Mouse (Mus musculus): ENCODE measurements at regions not wholly inside any gene's neighbourhood (a gene's known extent, or its start where the extent isn't known, plus 50 kb on each side); places are given as distances from the start of the nearest gene placed in this dataset.

DNA sequence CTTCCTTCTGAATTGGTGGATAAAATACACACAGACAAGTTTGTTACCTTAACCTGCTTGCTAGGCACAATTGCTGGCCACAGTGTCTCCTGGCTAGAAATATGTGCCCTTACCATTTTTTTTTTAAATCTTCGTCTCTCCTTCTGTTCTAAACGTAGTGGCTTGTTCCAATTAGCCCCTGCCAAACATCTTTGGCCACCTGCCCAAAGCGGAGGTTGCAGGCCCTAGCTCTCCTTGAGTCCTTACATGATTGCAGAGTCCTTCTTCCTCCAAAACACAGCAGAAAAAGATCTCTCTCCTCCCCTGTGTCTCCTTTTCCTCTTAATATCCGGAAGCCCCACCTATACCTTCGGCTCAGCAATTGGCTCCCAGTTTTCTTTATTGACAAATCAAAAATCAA, 986.8 kb downstream of the Robo2 start:
- no peak for DNase-seq (ENCODE audit: low read depth, low spot score)

DNA sequence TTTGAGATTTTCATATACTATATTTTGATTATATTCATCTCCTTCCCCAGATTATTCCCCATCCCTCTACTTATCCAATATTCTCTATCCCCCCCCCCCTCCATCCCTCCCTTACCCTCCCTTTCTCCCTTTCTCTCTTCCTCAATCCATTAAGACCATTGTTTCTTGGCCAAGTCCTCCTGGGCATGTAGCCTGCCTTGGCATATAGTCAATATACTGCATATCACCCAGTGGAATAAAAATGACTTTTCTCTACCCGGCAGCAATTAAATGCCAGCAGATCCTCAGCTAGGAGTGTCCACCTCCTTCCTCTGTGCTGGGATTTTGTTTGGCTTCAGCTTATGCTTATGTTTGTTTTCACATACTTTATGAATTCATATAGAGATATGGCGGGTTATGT, 987.3 kb downstream of the Robo2 start:
- no peak for DNase-seq (ENCODE audit: low read depth, low spot score)

DNA sequence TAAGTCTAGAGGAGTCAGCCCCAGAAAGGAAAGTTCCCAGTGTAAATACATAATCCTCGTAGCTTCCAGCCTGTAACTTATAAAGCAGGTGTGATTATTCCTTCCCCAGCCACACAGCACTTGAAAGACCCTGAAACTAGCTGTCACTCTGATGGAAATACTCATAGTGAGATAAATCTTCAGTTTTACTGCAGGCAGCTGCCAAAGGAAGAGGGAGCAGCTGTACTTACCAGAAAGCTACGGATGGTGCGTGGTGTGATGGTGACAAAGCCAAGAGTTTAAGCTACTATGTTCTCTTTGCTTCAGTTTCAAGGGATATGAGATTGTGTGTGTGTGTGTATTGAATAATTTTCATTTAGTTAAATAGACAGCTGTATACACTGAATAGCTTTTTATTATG, 1007.1 kb downstream of the Robo2 start:
- DNase-seq (ENCODE audit: low read depth, low spot score) = no peak

DNA sequence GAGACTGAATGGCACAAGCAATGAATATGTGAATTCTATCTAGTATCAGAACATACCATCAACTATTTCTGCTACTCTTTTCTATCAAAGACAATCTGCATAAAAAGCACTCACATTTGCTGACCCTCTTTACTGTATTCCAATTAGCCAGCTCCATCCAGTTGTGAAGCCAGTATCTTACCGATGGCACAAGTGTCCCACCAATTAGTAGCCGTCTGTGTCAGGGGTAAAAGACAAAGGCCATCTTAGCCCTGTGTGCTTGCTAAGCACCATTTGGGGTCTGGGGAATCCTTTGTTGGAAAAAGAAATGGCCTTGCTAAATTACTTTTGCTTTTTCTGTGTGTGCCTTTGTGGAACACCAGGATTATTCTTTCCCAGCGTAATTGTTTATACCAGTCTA, 1007.5 kb downstream of the Robo2 start:
- no peak for DNase-seq (ENCODE audit: low read depth, low spot score)

DNA sequence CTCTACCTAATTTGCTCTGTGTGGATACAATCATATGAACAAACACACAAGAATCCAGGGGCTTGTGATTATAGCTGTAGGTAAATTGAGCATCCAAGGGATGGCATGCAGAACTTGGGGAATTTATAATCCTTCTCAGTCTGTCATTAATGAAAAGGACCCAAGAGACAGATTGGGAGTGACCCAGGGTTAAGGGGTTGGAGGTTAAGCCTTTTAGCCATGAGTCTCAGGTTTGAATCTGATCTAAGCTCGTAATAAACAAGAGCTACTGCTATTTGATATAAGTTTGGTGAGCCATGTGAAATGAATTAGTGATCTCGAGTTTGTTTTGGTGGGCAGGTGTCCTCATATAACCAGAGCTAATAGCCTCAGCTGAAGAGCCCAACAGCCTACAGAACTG, 1032.6 kb downstream of the Robo2 start:
- no peak for DNase-seq (ENCODE audit: low read depth, low spot score)

DNA sequence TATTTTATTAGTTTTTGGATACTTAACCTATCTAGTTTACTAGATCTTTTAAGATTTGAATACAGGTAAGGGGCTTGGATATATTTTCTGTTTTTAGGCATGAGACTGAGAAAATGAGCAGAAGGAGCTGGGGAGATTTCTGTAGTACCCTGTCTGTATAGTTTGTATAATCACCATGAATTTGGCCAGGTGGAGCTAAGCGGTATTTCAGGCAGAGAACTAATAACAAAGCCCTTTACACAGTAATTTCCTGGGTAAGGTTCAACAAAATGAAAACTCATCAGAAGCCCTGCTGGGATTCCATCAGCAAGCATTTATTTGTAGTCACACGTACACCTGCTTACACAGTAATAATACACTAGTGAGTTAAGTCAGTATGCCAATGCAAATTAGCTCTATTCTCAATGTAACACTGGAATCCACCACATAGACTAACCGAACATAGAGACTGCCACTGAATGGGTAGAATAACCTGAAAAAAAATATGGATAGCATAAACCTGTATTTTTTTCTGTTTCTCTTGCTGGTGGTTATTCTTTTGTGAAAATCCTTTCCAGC, 1036.9 kb downstream of the Robo2 start:
- DNase-seq (ENCODE audit: low read depth, low spot score) = no peak

DNA sequence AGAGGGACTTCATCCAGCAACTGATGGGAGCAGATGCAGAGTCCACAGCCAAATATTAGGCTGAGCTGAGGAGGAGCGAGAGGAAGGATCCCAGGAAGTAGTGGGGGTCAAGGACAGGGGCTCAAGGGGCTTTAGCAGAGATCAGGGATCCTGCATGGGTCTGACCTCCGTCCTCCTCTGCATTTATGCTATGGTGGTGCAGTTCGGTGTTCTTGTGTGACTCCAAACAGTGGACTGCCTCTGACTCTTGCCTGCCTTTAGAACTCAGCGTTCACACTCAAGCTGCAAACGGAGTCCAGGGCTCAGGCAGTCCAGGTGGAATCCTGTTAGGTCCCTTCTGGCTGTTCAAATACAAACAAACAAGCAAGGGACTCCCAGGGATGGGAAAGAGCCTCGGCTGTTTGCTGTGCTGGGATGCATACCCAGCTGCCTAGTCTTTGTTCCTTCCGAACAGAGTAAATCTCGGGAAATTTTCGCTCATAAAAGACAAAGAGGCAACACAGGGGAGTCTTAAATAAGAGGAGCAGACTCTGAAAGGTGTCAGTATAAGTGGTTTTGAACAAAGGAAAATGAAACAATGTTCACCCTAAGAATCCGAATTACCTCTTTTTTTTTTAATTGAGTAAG, 1042.9 kb downstream of the Robo2 start:
- no peak for DNase-seq (ENCODE audit: low read depth, low spot score)

DNA sequence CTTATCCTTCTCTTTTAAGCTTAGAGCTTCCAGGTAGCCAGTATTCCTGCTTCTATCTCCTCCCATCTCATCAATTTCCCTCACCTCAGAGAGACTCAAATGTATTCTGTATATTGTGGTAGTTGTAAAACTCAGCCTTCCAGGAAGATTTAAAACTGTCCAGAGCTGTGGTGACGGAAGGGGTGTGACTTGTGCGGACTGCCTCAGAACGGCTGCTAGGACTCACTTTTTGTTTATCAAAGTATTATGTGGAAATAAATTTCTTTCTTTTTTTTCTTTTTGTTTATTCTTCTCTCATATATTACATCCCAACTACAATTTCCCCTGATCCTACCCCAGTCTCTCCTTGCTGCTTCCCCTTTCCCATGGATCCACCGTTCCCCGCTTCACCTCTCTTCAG, 1043.7 kb downstream of the Robo2 start:
- DNase-seq (ENCODE audit: low read depth, low spot score) = no peak

DNA sequence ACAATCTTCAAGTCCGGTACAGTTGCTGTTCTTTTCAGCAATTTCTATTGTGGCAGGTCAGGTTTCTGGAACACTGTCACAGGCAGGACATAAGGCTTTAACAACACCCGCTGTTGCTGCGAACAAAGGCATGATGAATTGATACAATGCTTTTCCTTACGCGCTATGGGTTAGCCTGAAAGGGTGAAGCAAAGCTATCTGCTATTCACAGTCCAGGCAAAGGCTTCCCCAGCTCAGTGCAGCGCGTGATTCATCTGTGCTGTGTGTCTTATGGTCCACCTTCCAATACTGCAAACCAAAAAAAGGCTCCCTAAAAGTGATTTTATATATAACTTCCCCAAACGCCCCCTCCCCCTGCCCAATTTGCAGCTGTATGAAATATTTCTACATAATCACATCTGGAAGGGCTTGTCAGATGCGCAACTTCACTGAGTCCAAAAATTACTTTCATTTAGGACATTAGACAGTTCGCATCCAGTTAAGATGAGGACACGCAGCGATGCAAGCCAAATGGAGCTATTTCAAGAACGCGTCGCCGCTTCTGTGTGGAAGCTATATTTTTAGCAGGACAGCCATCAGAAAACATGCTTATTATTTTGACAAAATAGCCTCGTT, 1044.3 kb downstream of the Robo2 start:
- DNase-seq (ENCODE audit: low read depth, low spot score) = no peak

DNA sequence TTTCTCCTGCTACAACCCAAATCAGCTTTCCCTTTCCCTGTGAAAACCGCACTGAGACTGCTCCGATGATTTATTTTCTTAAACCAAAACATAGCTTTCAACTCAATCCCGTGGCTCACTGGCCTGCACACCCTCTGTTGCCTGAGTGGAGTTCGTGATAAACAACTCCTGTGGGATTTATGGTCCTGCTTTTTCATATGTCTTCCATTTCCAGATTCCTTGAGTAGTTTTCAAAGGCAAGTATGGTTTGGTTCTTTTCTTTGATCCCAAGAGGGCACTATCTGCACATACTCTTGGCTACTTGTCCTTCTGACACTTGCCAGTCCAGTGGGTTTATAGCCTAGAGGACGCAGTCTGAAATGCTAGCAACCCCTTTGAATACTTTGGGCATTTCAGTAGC, 1042.6 kb downstream of the Robo1 start:
- no peak for DNase-seq (ENCODE audit: low read depth, low spot score)

DNA sequence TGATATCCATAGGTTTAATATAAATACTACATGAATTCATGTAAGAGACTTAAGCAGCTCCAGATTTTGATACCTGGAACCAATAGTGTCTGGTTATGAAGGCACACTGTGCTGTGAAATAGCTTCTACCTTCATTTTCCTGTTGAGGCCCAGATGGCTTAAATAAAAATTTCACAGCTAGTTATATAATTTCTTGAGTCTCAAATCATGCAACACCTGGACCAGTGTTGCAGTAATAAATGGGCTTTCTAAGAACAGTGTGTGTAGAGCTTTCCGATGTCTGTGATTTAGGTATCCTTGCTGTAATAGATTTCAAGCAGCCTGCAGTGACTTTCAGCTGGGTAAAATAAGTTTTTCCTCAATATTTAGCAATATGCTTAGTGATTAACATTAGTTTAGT, 1035.8 kb downstream of the Robo1 start:
- no peak for DNase-seq (ENCODE audit: low read depth, low spot score)

DNA sequence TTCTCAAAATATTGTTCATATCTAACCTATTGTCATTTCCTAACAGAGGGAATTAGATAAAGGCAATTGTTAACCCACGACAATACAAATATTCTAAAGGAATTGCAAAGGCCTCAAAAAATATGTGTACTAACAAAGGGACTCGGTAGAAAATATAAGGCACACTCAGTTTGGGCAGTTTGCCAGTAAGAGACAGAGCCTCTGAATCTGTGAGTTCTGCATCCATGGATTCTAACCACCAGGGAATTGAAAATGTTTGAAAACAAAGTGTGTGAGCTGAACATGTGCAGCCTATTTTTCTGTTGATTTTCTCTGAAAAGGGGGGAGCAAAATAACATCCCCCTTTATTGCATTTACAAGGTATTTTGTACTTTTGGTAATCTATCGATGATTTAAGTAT, 1035.4 kb downstream of the Robo1 start:
- no peak for DNase-seq (ENCODE audit: low read depth, low spot score)

DNA sequence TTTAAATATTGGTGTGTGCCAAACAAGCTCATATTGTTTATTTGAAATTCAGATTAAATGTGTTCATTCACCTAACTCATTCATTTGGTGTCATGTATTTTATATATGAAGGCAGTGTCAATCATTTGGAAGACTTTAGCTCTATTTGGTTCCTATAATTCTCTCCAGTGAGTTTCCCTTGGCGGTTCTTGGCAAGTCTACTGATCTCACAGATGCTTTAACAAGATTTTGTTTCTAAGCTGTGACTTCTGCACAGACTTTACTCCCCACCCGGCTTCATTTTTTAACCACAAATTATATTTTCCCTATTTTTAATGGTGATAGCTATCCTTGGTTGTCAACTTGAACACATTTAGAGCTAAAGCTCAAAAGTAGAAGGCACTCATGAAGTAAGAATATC, 1009.5 kb downstream of the Robo1 start:
- no peak for DNase-seq (ENCODE audit: low read depth, low spot score)

DNA sequence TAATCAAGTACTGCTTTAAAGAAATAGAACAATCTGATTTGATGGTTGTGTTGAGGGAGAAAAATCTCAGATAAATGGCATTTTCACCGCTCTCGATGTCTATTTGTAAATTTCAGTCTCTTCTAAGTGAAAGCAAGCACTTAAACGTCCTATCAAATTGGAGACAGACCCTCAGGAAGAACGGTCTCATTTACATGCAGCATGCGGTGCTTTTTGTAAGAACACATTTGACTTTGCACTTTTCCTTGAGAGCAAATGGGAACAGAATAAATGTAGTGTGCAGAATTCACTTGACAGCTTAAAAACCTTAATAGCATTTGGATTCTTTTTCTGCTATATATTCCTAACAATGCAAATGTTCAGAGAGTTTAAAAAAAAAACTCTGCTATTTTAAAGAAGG, 1002.0 kb downstream of the Robo1 start:
- DNase-seq (ENCODE audit: low read depth, low spot score) = no peak

DNA sequence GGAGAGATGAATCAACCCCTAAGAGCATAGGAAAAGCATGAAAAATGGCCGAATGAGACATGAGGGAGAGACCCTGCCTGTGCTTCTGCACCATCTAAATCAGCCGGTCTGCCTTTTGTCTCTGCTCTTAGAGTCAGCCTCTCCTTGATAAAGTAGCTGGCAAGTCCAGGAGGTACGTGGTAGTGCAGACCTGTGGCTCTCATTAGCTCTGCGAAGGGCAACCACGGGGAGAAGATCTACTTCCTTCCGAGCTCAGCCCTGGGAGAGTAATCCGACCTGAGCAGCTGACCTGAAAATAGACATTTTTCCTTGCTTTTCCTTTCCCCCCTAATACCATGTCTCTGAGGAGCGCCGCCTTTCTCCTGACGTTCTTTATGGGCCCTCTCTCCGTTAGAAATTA, 971.8 kb downstream of the Robo1 start:
- DNase-seq (ENCODE audit: low read depth, low spot score) = no peak

DNA sequence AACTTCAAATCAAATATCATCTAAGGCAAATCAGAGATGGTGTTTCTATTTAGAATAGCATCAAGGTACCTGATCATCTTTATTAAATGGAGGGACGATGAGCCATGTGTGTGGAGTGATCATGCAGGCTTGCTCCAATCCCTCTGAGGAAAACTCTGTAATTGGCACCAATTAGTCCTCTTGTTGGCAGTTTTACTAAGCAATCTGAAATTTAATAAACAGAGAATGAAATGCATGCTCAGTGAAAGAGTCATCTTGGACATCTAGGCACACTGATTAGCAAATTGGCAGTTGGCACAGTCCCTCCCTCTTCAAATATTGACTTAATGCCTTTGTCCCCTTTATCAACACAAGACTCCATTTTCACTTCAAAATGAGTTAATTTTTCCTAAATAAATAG, 951.6 kb downstream of the Robo1 start:
- DNase-seq (ENCODE audit: low read depth, low spot score) = no peak

DNA sequence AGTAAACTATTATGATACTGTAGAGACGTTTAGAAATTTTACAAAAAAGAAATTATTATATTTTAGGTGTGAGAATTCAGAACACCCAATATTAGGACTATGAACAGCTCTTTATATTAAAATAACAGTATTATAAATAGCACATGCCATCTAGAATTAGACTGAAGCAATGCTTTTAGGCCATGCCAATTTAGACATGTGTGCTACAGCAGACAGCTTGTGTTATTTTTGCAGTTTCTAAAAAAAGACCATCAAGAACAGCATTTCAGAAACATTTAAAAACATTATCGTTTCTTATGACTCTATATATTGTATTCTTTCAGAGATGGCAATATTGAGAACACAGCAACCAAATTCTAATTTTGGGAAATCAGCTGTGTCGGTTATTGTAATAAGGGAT, 951.2 kb downstream of the Robo1 start:
- DNase-seq (ENCODE audit: low read depth, low spot score) = no peak

DNA sequence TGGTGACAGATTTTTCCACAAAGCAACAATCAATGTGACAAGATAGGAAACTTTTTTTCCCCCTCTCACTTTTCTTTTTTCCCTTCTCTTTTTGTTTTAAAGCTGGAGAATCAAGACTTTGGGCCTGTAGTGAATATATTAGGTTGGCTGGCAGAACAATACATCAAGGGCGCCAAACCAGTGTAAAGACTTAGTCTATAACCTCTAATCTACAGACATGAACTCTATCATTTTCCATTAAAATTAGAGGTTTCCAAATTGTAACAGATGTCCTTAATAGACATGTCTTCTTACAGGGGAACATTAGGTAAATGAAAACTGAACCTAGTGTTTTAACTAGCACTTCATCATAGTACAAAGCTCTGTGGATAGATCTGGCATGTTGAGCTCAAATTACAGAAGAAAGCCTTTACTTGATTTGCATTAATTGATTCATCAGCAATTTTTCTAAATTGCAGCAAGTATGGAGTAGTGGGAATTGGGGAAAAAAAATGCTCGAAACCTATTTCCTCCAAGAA, 937.0 kb downstream of the Robo1 start:
- DNase-seq (ENCODE audit: low read depth, low spot score) = no peak

DNA sequence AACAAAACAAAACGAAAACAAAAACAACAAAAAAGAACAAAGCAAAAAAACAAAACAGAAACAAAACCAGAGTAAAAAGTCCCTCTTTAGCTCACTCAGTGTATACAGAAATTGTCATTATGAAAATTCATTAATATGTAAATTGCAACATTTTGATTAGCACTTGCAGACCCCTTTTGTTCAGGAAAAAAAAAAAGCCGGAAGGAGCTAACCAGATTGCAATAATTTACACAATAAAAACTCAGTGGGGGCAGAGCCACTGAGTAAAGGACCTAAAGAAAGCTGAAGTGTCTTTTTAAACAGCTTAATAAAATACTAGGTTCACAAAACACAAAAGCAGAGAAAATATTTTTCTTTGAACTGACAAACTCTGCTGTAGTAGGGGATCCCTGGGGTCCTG, 922.5 kb downstream of the Robo1 start:
- no peak for DNase-seq (ENCODE audit: low read depth, low spot score)

DNA sequence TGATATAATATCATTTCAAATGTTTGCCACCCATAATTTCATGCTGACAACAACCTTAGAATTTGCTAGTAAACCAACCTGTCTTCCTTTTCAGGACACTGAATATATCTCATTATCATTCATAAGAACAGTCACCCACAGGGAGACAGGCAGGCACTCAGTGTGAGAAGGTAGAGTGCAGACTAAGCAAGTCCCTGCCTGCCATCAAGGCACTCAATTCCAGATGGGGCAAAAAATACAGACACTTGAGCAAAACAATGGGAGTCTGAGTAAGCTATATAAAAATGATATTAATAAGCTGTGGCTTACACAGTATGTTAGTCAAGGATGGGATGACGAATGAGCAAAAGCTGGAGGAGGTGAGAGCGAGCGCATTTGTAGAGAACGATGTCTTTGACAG, 909.4 kb downstream of the Robo1 start:
- DNase-seq (ENCODE audit: low read depth, low spot score) = no peak

DNA sequence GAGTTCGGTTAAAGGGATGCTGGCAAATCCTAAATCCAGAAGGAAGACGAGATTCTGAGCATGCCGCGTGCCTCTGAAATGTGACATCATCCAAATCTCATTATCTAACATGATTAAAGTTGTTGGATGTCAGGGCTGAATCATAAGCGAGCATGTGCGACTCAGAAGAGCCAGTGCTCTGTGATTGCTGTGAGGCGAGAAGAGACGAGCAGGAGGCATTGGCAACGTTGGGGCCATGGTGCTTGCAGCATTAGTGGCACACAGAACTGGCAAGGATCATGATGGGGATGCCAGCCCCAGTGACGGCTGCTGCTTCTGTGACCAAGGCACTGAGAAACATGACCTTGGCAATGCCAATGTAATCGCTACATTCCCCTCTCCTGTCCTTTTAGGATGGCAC, 895.4 kb downstream of the Robo1 start:
- DNase-seq (ENCODE audit: low read depth, low spot score) = no peak

DNA sequence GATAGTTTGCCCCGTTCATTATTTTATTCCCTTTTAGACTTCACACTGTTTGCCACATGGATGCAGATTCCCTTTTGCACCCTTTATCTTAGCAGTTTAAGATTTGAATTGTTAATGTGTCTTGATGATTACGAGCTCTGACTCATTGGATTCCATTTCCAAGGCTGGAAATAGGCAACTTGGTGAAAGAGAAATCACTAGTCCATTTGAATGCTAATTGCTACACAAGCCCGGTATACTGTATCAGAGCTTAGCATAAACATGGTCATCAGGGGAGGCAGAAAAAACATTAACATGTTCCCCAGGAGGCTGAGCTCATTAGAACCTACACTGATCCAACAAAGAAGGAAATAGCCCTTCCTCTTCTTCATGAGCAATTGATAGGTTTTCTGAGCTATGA, 892.9 kb downstream of the Robo1 start:
- DNase-seq (ENCODE audit: low read depth, low spot score) = no peak

DNA sequence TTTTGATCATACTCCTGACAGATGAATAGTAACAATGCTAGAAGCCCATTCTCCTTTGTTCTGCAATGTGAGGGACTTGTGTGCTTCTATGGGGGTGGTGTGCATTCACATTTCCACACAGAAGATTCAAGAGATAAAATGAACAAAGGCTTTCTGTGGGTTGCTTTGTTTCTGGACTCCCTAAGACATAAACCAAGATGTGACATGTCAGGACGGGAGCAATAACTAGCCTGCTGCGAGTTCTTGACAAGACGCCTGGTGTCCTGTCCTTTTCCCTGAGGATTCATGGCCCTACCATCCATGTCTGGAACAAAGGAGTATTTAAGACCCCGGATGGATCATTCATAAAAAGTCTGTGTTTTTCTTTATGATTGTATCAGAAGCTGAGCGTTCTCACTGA, 874.7 kb downstream of the Robo1 start:
- no peak for DNase-seq (ENCODE audit: low read depth, low spot score)

DNA sequence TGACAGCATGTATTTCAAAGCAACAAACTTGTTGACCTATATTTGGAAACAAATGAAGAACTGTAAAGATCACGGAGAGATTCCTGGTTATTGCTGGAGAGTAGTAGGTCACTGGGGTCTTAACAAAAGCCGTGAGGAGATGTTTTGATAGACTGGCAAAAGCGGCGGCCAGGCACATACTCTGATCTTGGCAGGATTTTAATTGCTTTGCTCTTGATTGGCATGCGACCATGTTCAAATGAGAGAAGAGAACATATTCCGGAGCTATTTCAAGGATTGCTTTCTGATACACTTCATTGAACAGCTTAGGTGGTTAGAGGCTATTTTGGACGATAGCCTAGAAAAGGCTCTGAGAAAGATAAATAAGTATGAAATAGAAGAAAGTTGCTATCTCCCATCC, 874.2 kb downstream of the Robo1 start:
- DNase-seq (ENCODE audit: low read depth, low spot score) = peak; percentile 4
